Mouse (Mus musculus) skeletal muscle tissue, adult 2 months (tissue): ENCODE measurements around the gene Pheta1.

Experiments used
- DNase-seq: peaks from one replicate; pipeline ENCODE4 v3.0.0-alpha.2; 2012; ENCODE audit warnings: low read depth, low spot score

Pheta1 gene

GRCm38 (mm10) chr5:121848743-121849142, at the start of gene Pheta1:
Pheta1 (plus strand) TSS chr5:121848984.
- peak; percentile 92 for DNase-seq

GRCm38 (mm10) chr5:121807186-121807585, 41.6 kb upstream of the Pheta1 start:
- peak; percentile 38 for DNase-seq

DNA sequence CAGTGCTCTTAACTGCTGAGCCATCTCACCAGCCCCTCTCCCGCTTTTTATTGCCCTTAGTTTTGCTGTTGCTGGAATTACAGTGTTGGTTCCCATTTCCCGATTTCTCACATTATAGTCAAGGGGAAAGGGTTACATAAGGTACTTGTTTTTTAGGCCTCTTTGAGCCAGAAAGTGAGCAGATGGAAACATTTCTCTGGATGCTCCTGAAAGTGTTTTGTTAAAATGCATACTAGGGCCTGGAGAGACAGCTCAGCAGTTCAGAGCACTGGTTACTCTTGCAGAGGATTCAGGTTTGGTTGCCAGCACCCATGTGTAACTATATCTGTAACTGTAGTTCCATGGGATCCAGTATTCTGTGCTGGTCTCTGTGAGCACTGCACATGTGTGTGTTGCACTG, 40.6 kb upstream of the Pheta1 start:
- DNase-seq: no peak

GRCm38 (mm10) chr5:121809667-121810224, 39.0 kb upstream of the Pheta1 start:
- no peak for DNase-seq

DNA sequence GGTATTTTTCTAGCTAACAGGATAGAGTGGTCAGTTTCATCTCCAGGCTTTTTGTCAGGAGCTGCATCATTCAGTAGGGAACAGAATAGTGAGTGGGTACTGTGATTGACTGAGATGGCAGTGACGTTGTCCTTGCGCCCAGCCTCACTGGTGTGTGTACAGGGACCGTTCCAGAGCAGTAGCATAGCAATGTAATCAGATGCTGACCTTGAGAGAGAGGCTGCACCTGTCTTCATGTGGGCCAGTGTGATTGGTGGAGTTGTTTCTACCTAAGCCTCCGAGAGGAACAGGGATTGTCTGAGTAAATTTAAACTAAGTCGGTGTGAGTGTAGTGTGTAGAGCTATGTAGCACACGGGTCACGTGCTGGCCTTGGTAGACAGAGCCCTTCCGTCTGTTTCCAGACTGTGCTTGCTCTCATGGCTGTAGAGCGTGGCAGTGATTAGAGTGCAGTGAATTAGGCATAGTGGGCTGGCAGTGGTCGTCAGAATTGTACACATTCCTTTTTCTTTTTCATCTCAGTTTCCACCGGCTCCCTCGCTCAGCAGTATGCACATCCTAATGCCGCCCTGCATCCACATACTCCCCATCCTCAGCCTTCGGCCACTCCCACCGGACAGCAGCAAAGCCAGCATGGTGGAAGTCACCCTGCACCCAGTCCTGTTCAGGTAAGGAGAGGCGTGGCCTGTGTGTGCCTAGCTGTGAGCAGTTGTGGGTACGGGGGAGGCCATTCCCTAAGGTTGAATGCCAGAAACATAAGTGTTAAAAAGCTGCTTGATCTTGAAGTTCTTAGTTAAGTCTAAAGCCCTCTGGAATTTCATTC, 38.2 kb upstream of the Pheta1 start:
- no peak for DNase-seq

- DNase-seq: no peak
Observed at GRCm38 (mm10) chr5:121811485-121811931, 37.3 kb upstream of the Pheta1 start.

GRCm38 (mm10) chr5:121812526-121813243, 36.1 kb upstream of the Pheta1 start:
- no peak for DNase-seq

- no peak for DNase-seq
Observed at GRCm38 (mm10) chr5:121813744-121814143, 35.0 kb upstream of the Pheta1 start.

DNA sequence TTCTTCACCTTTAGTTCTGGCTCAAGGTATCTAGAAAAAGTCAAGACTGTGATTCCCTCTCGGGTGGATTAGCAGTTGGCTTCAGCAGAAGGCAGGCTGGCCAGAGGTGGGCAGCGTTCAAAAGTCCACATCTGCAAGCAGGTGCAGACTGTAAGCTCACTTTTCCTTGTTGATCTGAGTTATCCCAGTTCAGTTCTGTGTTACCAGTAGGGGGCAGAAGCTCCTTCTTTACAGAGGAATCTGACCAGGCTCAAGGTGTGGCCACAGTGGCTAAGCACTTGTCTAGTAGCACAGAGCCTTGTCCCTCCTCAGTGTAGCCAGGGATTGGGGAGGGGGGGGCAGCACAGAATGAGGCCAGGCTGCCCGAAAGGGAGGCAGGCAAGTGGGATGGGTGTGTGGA, 33.7 kb upstream of the Pheta1 start:
- DNase-seq: peak; percentile 57

GRCm38 (mm10) chr5:121815867-121816380, 32.9 kb upstream of the Pheta1 start:
- no peak for DNase-seq

GRCm38 (mm10) chr5:121816611-121817010, 32.2 kb upstream of the Pheta1 start:
- DNase-seq: no peak

GRCm38 (mm10) chr5:121817551-121817950, 31.2 kb upstream of the Pheta1 start:
- no peak for DNase-seq

DNA sequence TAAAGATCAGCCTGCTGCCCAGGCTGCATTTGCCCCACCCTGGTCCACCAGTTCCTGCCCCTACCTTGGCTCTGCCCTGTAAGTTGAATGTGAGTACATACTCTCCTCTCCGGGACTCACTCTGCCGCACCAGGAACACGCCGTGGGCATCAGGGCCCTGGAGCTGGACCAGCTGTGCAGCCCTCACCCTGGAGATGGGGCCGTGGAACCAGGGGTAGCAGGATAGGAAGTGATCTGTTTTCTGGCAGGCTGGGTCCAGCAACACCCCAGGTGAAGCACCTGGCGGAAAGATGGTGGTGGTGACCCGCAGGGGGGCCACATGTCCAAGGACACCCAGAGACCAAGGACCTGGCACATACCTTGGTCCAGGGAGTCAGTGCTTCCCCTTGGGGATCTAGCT, 30.4 kb upstream of the Pheta1 start:
- no peak for DNase-seq

DNA sequence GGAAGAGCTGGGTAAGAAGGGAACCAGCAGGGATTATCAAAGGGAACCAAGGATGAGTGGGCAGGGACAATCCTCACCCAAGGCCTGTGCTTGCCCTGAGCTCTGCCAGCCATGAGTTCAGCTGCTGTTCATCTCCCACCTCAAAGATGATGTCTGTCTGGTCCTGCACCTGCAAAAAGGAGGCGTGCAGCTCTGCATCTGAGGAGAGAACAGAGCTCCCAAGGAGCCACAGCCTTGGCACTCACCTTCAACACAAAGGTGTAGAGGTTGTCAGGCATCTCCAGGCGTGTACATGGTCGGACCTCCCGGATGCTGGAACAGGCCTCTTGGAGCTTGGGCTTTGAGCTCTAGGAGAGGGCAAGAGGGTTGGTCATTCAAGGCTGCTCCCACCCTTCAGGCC, 29.9 kb upstream of the Pheta1 start:
- DNase-seq: no peak

GRCm38 (mm10) chr5:121819559-121819958, 29.2 kb upstream of the Pheta1 start:
- DNase-seq: no peak

- DNase-seq: no peak
Observed at GRCm38 (mm10) chr5:121820161-121820560, 28.6 kb upstream of the Pheta1 start.

DNA sequence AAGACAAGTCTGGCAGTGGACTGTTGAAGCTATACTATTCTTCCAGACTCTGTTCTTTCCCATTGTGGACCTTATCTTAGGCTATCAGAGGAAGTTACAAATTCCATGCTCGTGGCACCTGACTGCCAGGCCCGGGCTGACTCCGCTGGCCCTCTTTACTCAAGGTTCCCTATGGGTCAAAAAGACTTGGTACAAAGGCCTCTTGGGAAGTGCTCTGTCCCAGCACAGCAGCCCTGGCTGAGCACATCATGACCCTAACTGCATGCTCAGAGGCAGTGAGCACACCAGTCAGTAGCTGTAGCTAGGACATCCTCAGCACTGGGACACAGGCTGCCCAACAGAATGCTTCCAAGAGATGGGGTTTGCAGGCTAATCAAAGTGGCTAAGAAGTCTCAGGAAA, 28.1 kb upstream of the Pheta1 start:
- DNase-seq: no peak

- no peak for DNase-seq
Observed at GRCm38 (mm10) chr5:121821116-121821515, 27.7 kb upstream of the Pheta1 start.

- DNase-seq: no peak
Observed at GRCm38 (mm10) chr5:121821552-121821951, 27.2 kb upstream of the Pheta1 start.

GRCm38 (mm10) chr5:121822786-121823505, 25.8 kb upstream of the Pheta1 start:
- no peak for DNase-seq

DNA sequence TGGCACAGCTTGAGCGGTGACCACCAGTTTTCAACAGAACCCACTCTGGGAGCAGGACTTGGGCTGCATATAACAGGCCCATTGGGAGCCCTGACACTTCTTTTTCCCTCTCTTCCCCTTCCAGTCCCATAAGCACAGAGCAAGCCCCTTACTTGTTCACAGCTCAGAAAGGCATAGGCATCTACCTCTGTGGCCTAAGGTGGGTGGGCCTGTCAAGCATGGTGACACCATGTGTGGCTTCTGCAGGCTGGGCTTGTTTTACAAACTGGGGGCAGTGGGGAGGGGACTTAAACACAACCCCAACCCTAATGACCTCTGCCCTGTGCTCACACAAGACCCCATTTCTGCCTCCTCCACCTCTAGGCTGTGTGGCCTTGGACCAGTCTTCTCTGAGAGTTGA, 25.1 kb upstream of the Pheta1 start:
- no peak for DNase-seq

DNA sequence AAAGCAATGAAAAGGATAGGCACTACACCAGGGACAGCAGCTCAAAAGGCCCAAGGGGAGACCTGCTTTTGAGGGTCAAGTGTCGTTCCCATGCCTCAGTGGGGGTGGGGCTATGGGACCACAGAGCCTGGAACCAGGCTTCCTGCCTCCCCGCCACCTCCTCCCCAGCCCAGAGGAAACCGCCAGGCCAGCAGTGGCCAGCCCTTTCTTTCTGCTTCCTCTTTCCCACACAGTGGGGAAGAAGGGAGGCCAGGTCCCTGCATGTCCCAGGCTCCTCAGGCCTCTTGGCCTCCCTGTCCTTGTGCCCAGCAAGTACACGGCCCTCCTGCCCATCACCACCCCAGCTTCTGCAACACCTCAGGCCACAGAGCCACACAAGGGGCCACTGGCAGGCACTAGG, 24.7 kb upstream of the Pheta1 start:
- DNase-seq: no peak
